Mouse (Mus musculus): ENCODE measurements around the gene Acox2. TPM values are rescaled to one million over a fixed set of nuclear protein-coding genes. Genes with fewer than 3 reads are reported as not detected.
A peak's percentile ranks its signal among the peaks of the same experiment; 100 is the strongest.

Acox2 gene
- polyA plus RNA-seq, 1 experiment from 2014 or later: not detected

- peaks cover 6% of the 10 kb centered on the region; the same call in 1 of the 2 replicates for H3K27me3 ChIP-seq (ENCODE audit: control insufficient read depth, insufficient read depth, low read length)
- peak overlapping the region; percentile 71 for H3K27ac ChIP-seq (ENCODE audit: low read depth, low read length)
- no peaks in the 10 kb centered on the region for H3K9me3 ChIP-seq (ENCODE audit: control insufficient read depth, low read length)
- H3K4me2 ChIP-seq (ENCODE audit: low read depth, low read length, severe bottlenecking): peak overlapping the region; percentile 73
- peak; percentile 89 for DNase-seq (ENCODE audit: low spot score)
- H3K9ac ChIP-seq (ENCODE audit: low read length): peak overlapping the region; percentile 86
- ATAC-seq (replicated peaks; ENCODE audit: low FRiP score): peak; percentile 63
- H3K4me1 ChIP-seq (replicated peaks; ENCODE audit: control insufficient read depth, insufficient read depth, low read length): peaks cover 2% of the 10 kb centered on the region; the same call in 1 of the 2 replicates
- peak overlapping the region; percentile 67 for H3K4me3 ChIP-seq (ENCODE audit: low read depth, low read length)
- no peaks in the 10 kb centered on the region for H3K36me3 ChIP-seq (ENCODE audit: control insufficient read depth, insufficient read depth, low read length)
- 2% methylated on average over 54 of the region's 63 CpGs for WGBS
These were observed 44.6 kb downstream of the Acox2 start for GRCm38 (mm10) chr14:8214299-8215207.

DNA sequence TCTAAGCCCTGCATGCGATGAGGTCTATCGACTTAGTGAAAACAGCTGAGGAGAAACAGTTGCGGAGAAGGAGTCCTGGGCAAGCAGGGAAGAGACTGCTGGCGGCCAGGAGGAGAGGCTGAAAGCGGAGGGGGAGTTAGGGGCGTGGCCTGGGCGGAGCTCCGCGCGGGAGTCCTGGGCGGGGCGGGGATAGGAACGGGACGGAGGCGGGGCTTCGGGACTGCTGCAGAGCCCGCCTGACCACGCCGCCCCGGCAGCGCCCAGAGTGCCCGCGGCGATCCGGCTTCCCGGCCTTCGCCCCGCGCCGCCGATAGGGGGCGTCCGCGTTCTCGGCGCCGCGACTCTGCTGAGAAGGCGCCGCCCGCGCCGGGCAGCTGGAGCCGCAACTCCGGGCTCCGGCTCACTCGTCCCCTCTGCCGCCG, 45.3 kb downstream of the Acox2 start, which contains the start of gene Kctd6:
TSS of gene Kctd6 (plus strand) at position 338 of the 422 bp plus-strand sequence.
- Histone ChIP-seq H3K36me3 (ENCODE audit: control insufficient read depth, insufficient read depth, low read length) (no peaks in the 10 kb centered on the region), H3K4me3 (ENCODE audit: low read depth, low read length) (peak within 1 kb of the TSS; percentile 67), H3K27me3 (ENCODE audit: control insufficient read depth, insufficient read depth, low read length) (peaks cover 6% of the 10 kb centered on the region; the same call in 1 of the 2 replicates), H3K9ac (ENCODE audit: low read length) (peak within 1 kb of the TSS; percentile 86), H3K27ac (ENCODE audit: low read depth, low read length) (peak within 1 kb of the TSS; percentile 71), H3K9me3 (ENCODE audit: control insufficient read depth, low read length) (no peaks in the 10 kb centered on the region), H3K4me2 (ENCODE audit: low read depth, low read length, severe bottlenecking) (peak within 1 kb of the TSS; percentile 73), H3K4me1 (replicated peaks; ENCODE audit: control insufficient read depth, insufficient read depth, low read length) (peaks cover 2% of the 10 kb centered on the region; the same call in 1 of the 2 replicates)
- ATAC-seq (replicated peaks; ENCODE audit: low FRiP score) (peak; percentile 96), DNase-seq (ENCODE audit: low spot score) (peak; percentile 100)
- 1% methylated on average over 33 of the region's 49 CpGs for WGBS

GRCm38 (mm10) chr14:8212996-8213395, 46.2 kb downstream of the Acox2 start:
- WGBS: 82% methylated on average over 2 of the region's 2 CpGs
- peaks cover 6% of the 10 kb centered on the region; the same call in 1 of the 2 replicates for H3K27me3 ChIP-seq (ENCODE audit: control insufficient read depth, insufficient read depth, low read length)
- peaks cover 2% of the 10 kb centered on the region; the same call in 1 of the 2 replicates for H3K4me1 ChIP-seq (replicated peaks; ENCODE audit: control insufficient read depth, insufficient read depth, low read length)
- ATAC-seq (replicated peaks; ENCODE audit: low FRiP score) (no peak), DNase-seq (ENCODE audit: low spot score) (no peak)
- no peak overlapping the region for H3K4me2 ChIP-seq (ENCODE audit: low read depth, low read length, severe bottlenecking)
- H3K9ac ChIP-seq (ENCODE audit: low read length): no peak overlapping the region
- no peak overlapping the region for H3K4me3 ChIP-seq (ENCODE audit: low read depth, low read length)
- H3K9me3 ChIP-seq (ENCODE audit: control insufficient read depth, low read length): no peaks in the 10 kb centered on the region
- no peaks in the 10 kb centered on the region for H3K36me3 ChIP-seq (ENCODE audit: control insufficient read depth, insufficient read depth, low read length)
- H3K27ac ChIP-seq (ENCODE audit: low read depth, low read length): no peak overlapping the region

DNA sequence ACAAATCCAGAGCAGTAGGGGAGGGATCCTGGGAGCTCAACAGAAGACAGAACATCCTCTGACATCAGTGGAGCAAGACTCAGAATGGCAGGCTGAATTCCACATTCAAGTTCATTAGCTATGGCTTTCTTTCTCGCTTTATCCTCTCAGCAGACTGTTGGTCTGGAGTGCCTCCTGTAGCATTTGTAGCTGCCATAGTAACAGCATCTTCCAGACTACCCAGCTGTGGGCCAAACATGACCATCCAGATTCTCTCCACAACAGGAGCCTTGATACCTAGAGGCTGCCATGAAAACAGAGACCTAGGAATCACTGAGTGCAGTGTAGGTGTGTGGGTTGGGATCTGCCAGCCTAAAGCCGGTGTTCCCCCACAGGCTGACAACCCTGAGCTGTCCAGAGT, 49.3 kb downstream of the Acox2 start:
- Histone ChIP-seq H3K27me3 (ENCODE audit: control insufficient read depth, insufficient read depth, low read length) (no peaks in the 10 kb centered on the region), H3K9ac (ENCODE audit: low read length) (no peak overlapping the region), H3K9me3 (ENCODE audit: control insufficient read depth, low read length) (no peaks in the 10 kb centered on the region), H3K4me2 (ENCODE audit: low read depth, low read length, severe bottlenecking) (no peak overlapping the region), H3K4me1 (replicated peaks; ENCODE audit: control insufficient read depth, insufficient read depth, low read length) (peaks cover 2% of the 10 kb centered on the region; the same call in 1 of the 2 replicates), H3K27ac (ENCODE audit: low read depth, low read length) (no peak overlapping the region), H3K36me3 (ENCODE audit: control insufficient read depth, insufficient read depth, low read length) (no peaks in the 10 kb centered on the region), H3K4me3 (ENCODE audit: low read depth, low read length) (no peak overlapping the region)
- DNase-seq (ENCODE audit: low spot score) (no peak), ATAC-seq (replicated peaks; ENCODE audit: low FRiP score) (no peak)
- WGBS: 79% methylated on average over 2 of the region's 2 CpGs

DNA sequence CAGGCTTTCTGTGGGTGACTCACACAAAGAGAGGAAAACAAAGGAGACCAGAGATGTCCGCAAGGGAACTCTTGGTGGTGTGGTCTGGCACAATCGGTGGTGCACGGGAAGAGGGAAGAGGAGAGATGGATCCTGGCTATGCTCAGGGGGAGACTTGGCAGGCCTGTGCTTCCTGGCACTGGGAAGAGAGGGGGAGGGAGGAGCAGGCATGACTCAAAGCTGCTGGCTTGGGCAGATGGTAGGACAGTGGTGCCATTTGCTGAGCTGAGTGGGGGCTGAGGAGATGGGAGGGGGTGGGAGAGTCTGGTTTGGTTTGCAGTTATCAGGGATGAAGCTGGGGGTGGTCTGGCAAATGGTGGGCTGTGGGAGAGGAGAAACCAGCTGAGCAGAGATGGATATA, 50.3 kb downstream of the Acox2 start:
- Histone ChIP-seq H3K4me3 (ENCODE audit: low read depth, low read length) (no peak overlapping the region), H3K9ac (ENCODE audit: low read length) (no peak overlapping the region), H3K9me3 (ENCODE audit: control insufficient read depth, low read length) (no peaks in the 10 kb centered on the region), H3K36me3 (ENCODE audit: control insufficient read depth, insufficient read depth, low read length) (no peaks in the 10 kb centered on the region), H3K4me2 (ENCODE audit: low read depth, low read length, severe bottlenecking) (no peak overlapping the region), H3K4me1 (replicated peaks; ENCODE audit: control insufficient read depth, insufficient read depth, low read length) (peaks cover 2% of the 10 kb centered on the region; the same call in 1 of the 2 replicates), H3K27me3 (ENCODE audit: control insufficient read depth, insufficient read depth, low read length) (no peaks in the 10 kb centered on the region), H3K27ac (ENCODE audit: low read depth, low read length) (no peak overlapping the region)
- DNase-seq (ENCODE audit: low spot score) (no peak), ATAC-seq (replicated peaks; ENCODE audit: low FRiP score) (no peak)
- WGBS: 77% methylated on average over 3 of the region's 3 CpGs

DNA sequence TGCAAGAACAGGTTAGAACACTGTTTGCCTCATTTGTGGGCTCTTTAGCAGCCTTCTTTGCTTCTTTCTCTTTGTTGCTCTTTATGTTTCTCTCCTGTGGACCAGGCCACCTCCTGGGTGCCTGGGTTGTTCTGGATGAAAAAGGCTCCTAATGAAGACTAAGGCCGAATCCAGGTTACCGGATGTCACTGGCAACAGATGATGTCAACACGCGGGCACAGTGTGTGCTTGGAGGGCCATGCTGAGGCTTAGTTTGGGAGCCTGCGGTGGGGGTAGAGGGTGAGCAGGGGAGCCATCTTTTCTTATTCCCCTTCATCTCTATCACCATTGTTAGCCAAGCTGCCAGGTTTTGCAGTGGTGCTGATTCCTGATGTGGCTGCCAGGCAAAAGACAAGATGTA, 51.6 kb downstream of the Acox2 start:
- no peaks in the 10 kb centered on the region for H3K27me3 ChIP-seq (ENCODE audit: control insufficient read depth, insufficient read depth, low read length)
- no peak overlapping the region for H3K4me3 ChIP-seq (ENCODE audit: low read depth, low read length)
- WGBS: 52% methylated on average over 5 of the region's 5 CpGs
- no peaks in the 10 kb centered on the region for H3K36me3 ChIP-seq (ENCODE audit: control insufficient read depth, insufficient read depth, low read length)
- DNase-seq (ENCODE audit: low spot score) (no peak), ATAC-seq (replicated peaks; ENCODE audit: low FRiP score) (no peak)
- no peaks in the 10 kb centered on the region for H3K9me3 ChIP-seq (ENCODE audit: control insufficient read depth, low read length)
- H3K4me2 ChIP-seq (ENCODE audit: low read depth, low read length, severe bottlenecking): no peak overlapping the region
- no peak overlapping the region for H3K9ac ChIP-seq (ENCODE audit: low read length)
- peaks cover 2% of the 10 kb centered on the region; the same call in 1 of the 2 replicates for H3K4me1 ChIP-seq (replicated peaks; ENCODE audit: control insufficient read depth, insufficient read depth, low read length)
- H3K27ac ChIP-seq (ENCODE audit: low read depth, low read length): no peak overlapping the region

- WGBS: 24% methylated on average over 5 of the region's 5 CpGs
- Histone ChIP-seq H3K36me3 (ENCODE audit: control insufficient read depth, insufficient read depth, low read length) (no peaks in the 10 kb centered on the region), H3K27ac (ENCODE audit: low read depth, low read length) (no peak overlapping the region), H3K27me3 (ENCODE audit: control insufficient read depth, insufficient read depth, low read length) (no peaks in the 10 kb centered on the region), H3K4me1 (replicated peaks; ENCODE audit: control insufficient read depth, insufficient read depth, low read length) (peaks cover 2% of the 10 kb centered on the region; the same call in 1 of the 2 replicates), H3K9me3 (ENCODE audit: control insufficient read depth, low read length) (no peaks in the 10 kb centered on the region), H3K4me3 (ENCODE audit: low read depth, low read length) (no peak overlapping the region), H3K4me2 (ENCODE audit: low read depth, low read length, severe bottlenecking) (no peak overlapping the region), H3K9ac (ENCODE audit: low read length) (no peak overlapping the region)
- DNase-seq (ENCODE audit: low spot score): no peak
- ATAC-seq (replicated peaks; ENCODE audit: low FRiP score): peak; percentile 53; the same call in 1 of the 2 replicates
These were observed 52.0 kb downstream of the Acox2 start for GRCm38 (mm10) chr14:8207105-8207504.

DNA sequence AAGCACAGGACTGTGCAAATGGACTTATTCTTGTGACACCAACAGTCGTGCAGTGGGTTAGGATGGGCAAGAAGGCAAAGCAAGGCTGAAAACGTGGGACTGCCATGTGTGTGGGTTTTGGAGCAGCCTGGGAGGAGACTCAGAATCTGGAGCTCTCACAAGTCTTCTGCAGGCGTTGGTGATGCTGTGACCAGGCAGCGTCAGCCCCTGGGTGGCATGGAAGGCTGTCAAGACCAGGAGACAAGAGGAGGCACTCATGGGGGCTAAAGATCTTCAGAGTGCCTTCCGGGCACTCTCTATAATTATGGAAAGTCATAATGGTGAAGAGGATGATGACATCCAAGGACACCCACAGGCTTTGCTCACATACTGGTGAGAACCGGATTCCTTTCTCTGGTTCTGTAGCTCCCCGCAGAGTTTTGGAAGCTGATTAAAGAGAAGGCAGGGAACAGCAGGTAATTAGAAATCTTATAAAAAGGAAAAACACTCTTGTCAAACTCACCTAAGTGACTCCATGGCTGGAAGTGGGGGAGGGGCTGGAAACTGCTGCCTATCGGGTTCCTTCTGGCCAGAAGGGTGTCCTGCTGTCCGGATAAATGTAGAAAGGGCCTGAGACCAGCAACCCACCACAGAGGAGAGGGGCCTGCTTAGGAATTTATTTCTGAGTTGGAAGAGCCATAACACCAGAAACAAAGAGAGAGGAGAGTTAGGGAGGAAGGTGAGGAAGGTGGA, 52.8 kb downstream of the Acox2 start:
- no peak overlapping the region for H3K4me2 ChIP-seq (ENCODE audit: low read depth, low read length, severe bottlenecking)
- peaks cover 2% of the 10 kb centered on the region; the same call in 1 of the 2 replicates for H3K4me1 ChIP-seq (replicated peaks; ENCODE audit: control insufficient read depth, insufficient read depth, low read length)
- no peaks in the 10 kb centered on the region for H3K27me3 ChIP-seq (ENCODE audit: control insufficient read depth, insufficient read depth, low read length)
- DNase-seq (ENCODE audit: low spot score) (no peak), ATAC-seq (replicated peaks; ENCODE audit: low FRiP score) (no peak)
- no peak overlapping the region for H3K9ac ChIP-seq (ENCODE audit: low read length)
- H3K4me3 ChIP-seq (ENCODE audit: low read depth, low read length): no peak overlapping the region
- H3K9me3 ChIP-seq (ENCODE audit: control insufficient read depth, low read length): no peaks in the 10 kb centered on the region
- WGBS: 55% methylated on average over 9 of the region's 9 CpGs
- H3K36me3 ChIP-seq (ENCODE audit: control insufficient read depth, insufficient read depth, low read length): no peaks in the 10 kb centered on the region
- H3K27ac ChIP-seq (ENCODE audit: low read depth, low read length): no peak overlapping the region
